Comparison of ENCODE assay signal across 8 mouse cellular contexts in the genomic region with DNA sequence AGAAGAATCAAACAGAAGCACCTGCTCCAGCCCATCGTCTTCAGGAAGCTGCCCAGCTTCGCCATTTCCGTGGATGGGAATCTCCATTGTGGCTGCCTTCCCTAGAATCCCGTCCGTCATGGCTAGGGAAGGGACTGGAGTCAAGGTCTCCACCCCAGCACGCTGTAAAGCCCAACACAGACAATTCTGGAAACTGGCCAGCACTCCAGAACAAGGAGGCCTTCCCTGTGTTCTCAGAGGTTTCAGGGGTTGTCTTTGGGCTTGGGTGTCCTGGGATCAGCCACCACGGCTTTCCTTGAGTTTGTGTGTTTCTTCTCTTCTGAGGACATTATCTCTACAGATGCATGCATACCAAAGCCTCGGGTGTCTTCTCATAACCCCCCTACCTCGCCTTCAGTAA. TPM values are rescaled to one million over a fixed set of nuclear protein-coding genes. Genes with fewer than 3 reads are reported as not detected.
DNase-seq lines count a peak whose midpoint lies in the region; ATAC-seq and TF ChIP-seq lines count a peak whose summit lies in the region.

No protein-coding gene starts in this region.

- no peaks in the 10 kb centered on the region for H3K9me3 ChIP-seq in kidney, postnatal 0 days (replicated peaks; ENCODE audit: low read length)
- no peaks in the 10 kb centered on the region for H3K9me3 ChIP-seq in embryonic facial prominence, embryonic 12.5 days
- no peaks in the 10 kb centered on the region for H3K9me3 ChIP-seq in hindbrain, embryonic 11.5 days (ENCODE audit: control insufficient read depth, low read length)
- no peaks in the 10 kb centered on the region for H3K9me3 ChIP-seq in midbrain, embryonic 11.5 days (ENCODE audit: control insufficient read depth, low read length)

- H3K4me1 ChIP-seq in kidney, postnatal 0 days (replicated peaks; ENCODE audit: insufficient read depth, low read length) = peaks cover 15% of the 10 kb centered on the region
- H3K4me1 ChIP-seq in embryonic facial prominence, embryonic 12.5 days = peaks cover 20% of the 10 kb centered on the region
- 0 out of 2 replicates have a peak, but pooled peaks cover 5% of the 10 kb centered on the region for H3K4me1 ChIP-seq in hindbrain, embryonic 11.5 days (replicated peaks; ENCODE audit: control insufficient read depth, insufficient read depth, low read length)
- H3K4me1 ChIP-seq in midbrain, embryonic 11.5 days (ENCODE audit: control insufficient read depth, insufficient read depth, low read length) = peaks cover 16% of the 10 kb centered on the region

- 60% methylated on average over 9 of the region's 9 CpGs for WGBS in kidney, postnatal 0 days
- WGBS in embryonic facial prominence, embryonic 12.5 days = 81% methylated on average over 9 of the region's 9 CpGs
- WGBS in hindbrain, embryonic 11.5 days = 80% methylated on average over 9 of the region's 9 CpGs
- 79% methylated on average over 9 of the region's 9 CpGs for WGBS in midbrain, embryonic 11.5 days

- H3K36me3 ChIP-seq in kidney, postnatal 0 days (ENCODE audit: insufficient read depth, low read length) = peaks cover 24% of the 10 kb centered on the region; the same call in 1 of the 2 replicates
- peaks cover 43% of the 10 kb centered on the region for H3K36me3 ChIP-seq in embryonic facial prominence, embryonic 12.5 days
- H3K36me3 ChIP-seq in hindbrain, embryonic 11.5 days (ENCODE audit: control insufficient read depth, insufficient read depth, low read length) = no peaks in the 10 kb centered on the region
- peaks cover 6% of the 10 kb centered on the region for H3K36me3 ChIP-seq in midbrain, embryonic 11.5 days (ENCODE audit: control insufficient read depth, insufficient read depth, low read length)

- ATAC-seq in kidney, postnatal 0 days (replicated peaks; ENCODE audit: low FRiP score, low read depth) = no peak
- ATAC-seq in embryonic facial prominence, embryonic 12.5 days (ENCODE audit: insufficient number of reproducible peaks, insufficient read depth, low FRiP score, low TSS enrichment) = no peak
- ATAC-seq in hindbrain, embryonic 11.5 days (ENCODE audit: low FRiP score) = no peak
- ATAC-seq in midbrain, embryonic 11.5 days (ENCODE audit: low FRiP score) = no peak

- no peak for TF ChIP-seq CTCF in kidney, postnatal 0 days (IDR thresholded peaks at IDR 0.05; ENCODE audit: low read depth)

- no peaks in the 10 kb centered on the region for H3K27me3 ChIP-seq in kidney, postnatal 0 days (ENCODE audit: insufficient read depth, low read length)
- H3K27me3 ChIP-seq in embryonic facial prominence, embryonic 12.5 days = no peaks in the 10 kb centered on the region
- no peaks in the 10 kb centered on the region for H3K27me3 ChIP-seq in hindbrain, embryonic 11.5 days (ENCODE audit: control insufficient read depth, insufficient read depth, low read length)
- peaks cover 2% of the 10 kb centered on the region; the same call in 1 of the 2 replicates for H3K27me3 ChIP-seq in midbrain, embryonic 11.5 days (ENCODE audit: control insufficient read depth, insufficient read depth, low read length)

- no peak for DNase-seq in kidney, postnatal 0 days (ENCODE audit: low spot score)
- no peak for DNase-seq in kidney, adult 18-20 months
- DNase-seq in hindbrain, embryonic 11.5 days (ENCODE audit: low spot score) = no peak
- DNase-seq in midbrain, embryonic 11.5 days (ENCODE audit: low spot score, missing footprints) = peak; percentile 67
- DNase-seq in retina, postnatal 1 day = no peak
- DNase-seq in ovary, postnatal 14 days (ENCODE audit: low spot score) = no peak
- no peak for DNase-seq in frontal cortex, postnatal 10 days (ENCODE audit: low spot score in 2 of 2)

- H3K4me3 ChIP-seq in kidney, postnatal 0 days (replicated peaks; ENCODE audit: low read depth, low read length) = peak overlapping the region; percentile 57
- H3K4me3 ChIP-seq in embryonic facial prominence, embryonic 12.5 days = peak overlapping the region; percentile 76
- 0 out of 2 replicates have a peak overlapping the region, but pooled peaks have one; percentile 76 for H3K4me3 ChIP-seq in hindbrain, embryonic 11.5 days (ENCODE audit: low read depth, low read length)
- H3K4me3 ChIP-seq in midbrain, embryonic 11.5 days (ENCODE audit: low read depth, low read length) = peak overlapping the region; percentile 63

- no peak overlapping the region for H3K27ac ChIP-seq in kidney, postnatal 0 days
- no peak overlapping the region for H3K27ac ChIP-seq in embryonic facial prominence, embryonic 12.5 days
- no peak overlapping the region for H3K27ac ChIP-seq in hindbrain, embryonic 11.5 days (ENCODE audit: low read depth, low read length)
- H3K27ac ChIP-seq in midbrain, embryonic 11.5 days (ENCODE audit: low read depth, low read length) = no peak overlapping the region

- H3K4me2 ChIP-seq in kidney, postnatal 0 days (ENCODE audit: low read length) = peak overlapping the region; percentile 79
- H3K4me2 ChIP-seq in embryonic facial prominence, embryonic 12.5 days (replicated peaks) = peak overlapping the region; percentile 87
- peak overlapping the region; percentile 82 for H3K4me2 ChIP-seq in hindbrain, embryonic 11.5 days (replicated peaks; ENCODE audit: low read depth, low read length)
- H3K4me2 ChIP-seq in midbrain, embryonic 11.5 days = peak overlapping the region; percentile 96

- peak overlapping the region; percentile 77; the same call in 1 of the 2 replicates for H3K9ac ChIP-seq in kidney, postnatal 0 days (ENCODE audit: low read depth, low read length)
- peak overlapping the region; percentile 90 for H3K9ac ChIP-seq in embryonic facial prominence, embryonic 12.5 days
- H3K9ac ChIP-seq in hindbrain, embryonic 11.5 days (ENCODE audit: low read depth, low read length) = no peak overlapping the region
- peak overlapping the region; percentile 84 for H3K9ac ChIP-seq in midbrain, embryonic 11.5 days (ENCODE audit: low read length)

RNA-seq across cellular contexts. Expression of a gene that starts 0.6 kb away (rescaled TPM):
- 219 and 230 TPM in 2 replicates for polyA plus RNA-seq in kidney, postnatal 0 days (2015; fragmentation: Nextera tagmentation; extraction: Ambion mirVana)
- polyA plus RNA-seq in embryonic facial prominence, embryonic 12.5 days (2016; fragmentation: Nextera tagmentation; extraction: Ambion mirVana) = 154 and 170 TPM in 2 replicates
- 146 and 148 TPM in 2 replicates for polyA plus RNA-seq in hindbrain, embryonic 11.5 days (2014; fragmentation: Nextera tagmentation; extraction: Ambion mirVana)
- polyA plus RNA-seq in midbrain, embryonic 11.5 days (2014; fragmentation: Nextera tagmentation; extraction: Ambion mirVana) = 118 and 141 TPM in 2 replicates

RNA-seq across cellular contexts. Expression of a gene that starts 0.9 kb away (rescaled TPM):
- polyA plus RNA-seq in kidney, postnatal 0 days (2015; fragmentation: Nextera tagmentation; extraction: Ambion mirVana) = 72.0 and 76.6 TPM in 2 replicates
- polyA plus RNA-seq in embryonic facial prominence, embryonic 12.5 days (2016; fragmentation: Nextera tagmentation; extraction: Ambion mirVana) = 75.0 and 85.3 TPM in 2 replicates
- polyA plus RNA-seq in hindbrain, embryonic 11.5 days (2014; fragmentation: Nextera tagmentation; extraction: Ambion mirVana) = 69.7 and 73.2 TPM in 2 replicates
- 70.1 and 72.9 TPM in 2 replicates for polyA plus RNA-seq in midbrain, embryonic 11.5 days (2014; fragmentation: Nextera tagmentation; extraction: Ambion mirVana)

RNA-seq across cellular contexts. Expression of a gene that starts 1.0 kb away (rescaled TPM):
- 33.7 and 35.8 TPM in 2 replicates for polyA plus RNA-seq in kidney, postnatal 0 days (2015; fragmentation: Nextera tagmentation; extraction: Ambion mirVana)
- polyA plus RNA-seq in embryonic facial prominence, embryonic 12.5 days (2016; fragmentation: Nextera tagmentation; extraction: Ambion mirVana) = 4.5 and 18.1 TPM in 2 replicates
- 10.2 and 10.8 TPM in 2 replicates for polyA plus RNA-seq in hindbrain, embryonic 11.5 days (2014; fragmentation: Nextera tagmentation; extraction: Ambion mirVana)
- 10.5 and 11.9 TPM in 2 replicates for polyA plus RNA-seq in midbrain, embryonic 11.5 days (2014; fragmentation: Nextera tagmentation; extraction: Ambion mirVana)

RNA-seq across cellular contexts. Expression of a gene that starts 5.9 kb away (rescaled TPM):
- polyA plus RNA-seq in kidney, postnatal 0 days (2015; fragmentation: Nextera tagmentation; extraction: Ambion mirVana) = 24.8 and 26.7 TPM in 2 replicates
- polyA plus RNA-seq in embryonic facial prominence, embryonic 12.5 days (2016; fragmentation: Nextera tagmentation; extraction: Ambion mirVana) = 44.0 and 45.9 TPM in 2 replicates
- polyA plus RNA-seq in hindbrain, embryonic 11.5 days (2014; fragmentation: Nextera tagmentation; extraction: Ambion mirVana) = 31.2 and 34.3 TPM in 2 replicates
- polyA plus RNA-seq in midbrain, embryonic 11.5 days (2014; fragmentation: Nextera tagmentation; extraction: Ambion mirVana) = 20.3 and 23.8 TPM in 2 replicates

RNA-seq across cellular contexts. Expression of a gene that starts 11.3 kb away (rescaled TPM):
- 0.09 and 0.91 TPM in 2 replicates for polyA plus RNA-seq in kidney, postnatal 0 days (2015; fragmentation: Nextera tagmentation; extraction: Ambion mirVana)
- polyA plus RNA-seq in embryonic facial prominence, embryonic 12.5 days (2016; fragmentation: Nextera tagmentation; extraction: Ambion mirVana) = 1.0 and 1.5 TPM in 2 replicates
- 0.85 and 1.2 TPM in 2 replicates for polyA plus RNA-seq in hindbrain, embryonic 11.5 days (2014; fragmentation: Nextera tagmentation; extraction: Ambion mirVana)
- 1.00 and 1.3 TPM in 2 replicates for polyA plus RNA-seq in midbrain, embryonic 11.5 days (2014; fragmentation: Nextera tagmentation; extraction: Ambion mirVana)
